Mouse (Mus musculus) urinary bladder, postnatal 36 days (tissue): ENCODE results near the gene Nectin1.

Experiments
- DNase-seq, 2 experiments: peaks; one replicate each; pipeline ENCODE4 v3.0.0; 2022; ENCODE audit warnings: low spot score in 2 of 2, mixed read lengths in 1 of 2

The Nectin1 gene

GRCm38 (mm10) chr9:43761181-43761820 is 17.5 kb downstream of the Nectin1 start:
- no peak for DNase-seq

GRCm38 (mm10) chr9:43761941-43762340 is 18.2 kb downstream of the Nectin1 start:
- DNase-seq: no peak

DNA sequence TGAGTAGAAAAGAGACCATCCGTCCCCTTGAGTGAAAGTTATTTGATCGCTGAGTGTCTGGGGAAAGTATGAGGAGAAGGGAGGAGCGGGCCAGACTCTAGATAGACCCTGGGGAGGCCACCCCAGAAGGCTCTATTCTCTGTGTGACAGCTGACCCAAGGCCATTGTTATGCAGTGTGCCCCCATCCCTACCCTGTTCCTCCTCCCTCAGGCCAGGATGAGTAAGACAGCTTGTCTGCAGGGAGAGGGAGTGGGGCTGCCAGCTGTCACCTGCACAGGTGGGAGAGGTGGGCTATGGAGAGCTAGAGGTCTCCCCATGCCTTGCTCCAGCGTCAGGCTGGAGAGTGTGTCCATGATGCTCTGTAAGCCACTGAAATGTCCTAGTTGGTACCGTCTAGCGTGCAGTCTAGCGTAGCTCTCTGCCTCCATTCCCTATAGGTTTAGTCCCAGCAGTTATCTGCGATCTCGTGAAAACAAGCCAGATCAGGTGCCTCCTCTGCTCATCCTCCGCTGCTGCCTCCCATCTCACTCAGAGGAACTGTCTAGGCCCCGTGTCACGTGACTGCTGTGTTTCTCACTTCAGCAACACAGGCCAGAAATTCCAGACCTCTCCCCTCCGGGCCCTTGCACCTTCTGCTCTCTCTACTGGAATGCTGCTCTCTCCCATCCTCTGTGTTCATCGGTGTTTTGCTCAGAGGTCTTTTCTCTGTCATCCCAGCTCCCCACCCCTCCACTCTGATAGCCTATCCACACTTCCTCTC is 21.8 kb downstream of the Nectin1 start:
- DNase-seq: no peak

DNA sequence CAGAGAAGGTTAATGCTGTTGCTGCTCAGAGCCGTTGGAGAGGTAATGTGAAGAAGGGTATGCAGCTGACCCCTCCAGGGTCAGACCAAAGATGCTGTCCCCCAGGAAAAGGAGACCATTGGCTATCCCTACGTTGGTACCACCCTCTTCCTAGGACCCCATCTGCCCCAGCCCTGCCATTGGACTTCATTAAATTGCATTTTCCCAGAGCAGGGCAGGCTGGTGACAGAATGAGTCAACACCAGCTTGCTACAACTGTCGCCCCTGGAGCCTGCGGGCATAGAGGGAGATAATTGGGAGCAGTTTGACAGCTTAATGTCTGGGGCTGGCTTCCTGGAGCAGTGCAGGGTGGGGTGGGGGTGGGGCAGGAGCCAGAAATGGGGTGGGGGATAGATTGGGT is 25.0 kb downstream of the Nectin1 start:
- DNase-seq: no peak

DNA sequence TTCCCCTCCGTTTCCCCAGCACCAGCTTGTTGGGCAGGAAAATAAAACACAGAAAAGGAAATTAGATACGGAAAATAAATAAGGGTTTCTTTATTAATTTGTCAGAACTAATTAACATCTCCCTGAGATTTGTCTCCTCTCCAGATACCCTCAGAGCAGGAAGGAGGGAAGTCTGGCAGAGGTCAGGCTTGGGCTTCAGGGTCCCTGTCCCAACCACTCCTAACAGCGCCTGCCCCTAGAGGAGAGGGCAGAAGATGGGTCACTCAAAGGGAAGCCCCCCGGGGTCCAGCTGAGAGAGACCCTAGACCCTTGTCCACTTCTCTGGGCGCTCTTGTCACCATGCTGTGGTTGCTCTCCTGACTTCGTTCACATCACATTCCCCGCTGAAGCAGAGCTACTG is 25.4 kb downstream of the Nectin1 start:
- DNase-seq: no peak

DNA sequence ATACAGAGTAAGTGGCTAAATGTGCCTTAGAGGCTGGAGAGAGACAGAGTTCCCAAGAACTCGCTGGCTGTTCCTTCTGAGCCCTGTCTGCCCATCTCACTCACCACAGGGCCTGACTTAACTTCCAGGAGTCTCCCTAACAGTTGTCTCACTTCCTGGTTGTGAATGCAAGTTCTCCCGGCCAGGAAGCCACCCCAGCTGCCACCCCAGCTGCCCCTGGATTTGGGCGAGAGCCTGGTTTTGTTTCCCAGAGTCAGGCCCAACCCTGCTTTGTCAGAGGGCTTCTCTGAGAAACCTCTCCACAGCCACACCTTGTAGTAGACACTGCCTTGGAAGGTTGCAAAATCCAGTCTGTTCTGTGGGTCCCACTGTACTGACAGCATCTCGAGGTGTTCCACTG is 26.2 kb downstream of the Nectin1 start:
- no peak for DNase-seq

DNA sequence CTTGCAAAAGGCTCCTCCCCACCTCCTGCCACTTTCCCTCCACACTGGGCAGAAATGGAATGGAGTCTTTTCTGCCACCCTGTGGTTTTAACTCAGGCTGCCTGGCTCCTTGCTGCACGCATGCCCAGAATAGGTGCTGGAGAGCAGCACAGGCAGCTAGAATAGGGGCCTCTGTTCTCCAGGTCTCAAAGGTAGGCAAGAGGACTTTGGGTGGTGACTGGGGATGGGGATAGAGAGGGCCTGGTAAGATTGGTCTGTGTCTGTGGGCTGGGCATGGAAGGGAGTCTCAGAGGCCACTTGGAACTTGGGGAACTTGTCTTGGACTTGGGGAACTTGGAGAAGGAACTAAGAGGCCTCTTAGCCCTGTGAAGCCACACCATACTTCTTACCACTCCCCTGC is 27.3 kb downstream of the Nectin1 start:
- DNase-seq: no peak

- DNase-seq: no peak
Measured at GRCm38 (mm10) chr9:43772460-43772859, 28.7 kb downstream of the Nectin1 start.

GRCm38 (mm10) chr9:43773521-43773920 is 29.7 kb downstream of the Nectin1 start:
- peak; percentile 70 to 83 for DNase-seq

- DNase-seq: no peak
Measured at GRCm38 (mm10) chr9:43774427-43774826, 30.6 kb downstream of the Nectin1 start.

DNA sequence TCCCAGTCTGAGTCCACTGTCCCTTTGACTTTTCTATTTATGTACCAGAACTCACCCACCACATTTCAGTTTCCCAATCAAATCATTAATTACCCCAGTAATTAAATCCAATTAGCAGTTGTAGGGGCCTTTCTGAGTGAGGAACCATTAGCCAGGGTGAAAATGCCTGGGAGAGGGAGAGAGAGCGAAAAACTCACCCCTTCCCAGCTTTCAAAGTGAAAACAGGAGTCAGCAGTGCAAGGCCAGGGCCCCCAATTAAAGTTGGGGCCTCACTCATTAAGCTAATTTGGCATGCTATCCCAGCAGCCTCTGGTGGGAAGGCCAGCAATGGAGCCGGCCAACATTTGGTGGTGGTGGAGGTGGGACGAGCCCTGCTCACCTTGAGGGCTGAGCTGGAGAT is 32.4 kb downstream of the Nectin1 start:
- no peak for DNase-seq

- peak; percentile 64 to 77 for DNase-seq
Measured at GRCm38 (mm10) chr9:43777362-43778360, 33.9 kb downstream of the Nectin1 start.

DNA sequence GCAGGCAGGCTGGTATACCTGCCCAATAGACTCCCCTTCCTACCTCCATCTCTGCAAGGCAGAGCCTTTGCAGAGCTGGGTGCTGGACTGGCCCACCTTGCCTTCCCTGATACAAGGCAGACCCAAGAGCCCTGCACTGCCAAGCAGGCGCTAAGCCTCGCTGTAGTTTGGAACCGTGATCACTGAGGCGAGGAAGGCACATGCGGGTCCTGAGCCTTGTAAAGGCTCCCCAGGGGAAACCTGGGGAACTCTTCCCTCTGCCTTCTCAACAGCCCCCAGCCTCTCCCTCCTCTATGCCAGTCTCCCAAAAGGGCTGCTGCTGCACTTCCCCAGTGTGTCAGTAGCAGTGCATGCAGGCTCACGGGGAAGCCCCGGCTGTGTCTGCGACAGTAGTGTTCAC is 37.1 kb downstream of the Nectin1 start:
- no peak for DNase-seq

DNA sequence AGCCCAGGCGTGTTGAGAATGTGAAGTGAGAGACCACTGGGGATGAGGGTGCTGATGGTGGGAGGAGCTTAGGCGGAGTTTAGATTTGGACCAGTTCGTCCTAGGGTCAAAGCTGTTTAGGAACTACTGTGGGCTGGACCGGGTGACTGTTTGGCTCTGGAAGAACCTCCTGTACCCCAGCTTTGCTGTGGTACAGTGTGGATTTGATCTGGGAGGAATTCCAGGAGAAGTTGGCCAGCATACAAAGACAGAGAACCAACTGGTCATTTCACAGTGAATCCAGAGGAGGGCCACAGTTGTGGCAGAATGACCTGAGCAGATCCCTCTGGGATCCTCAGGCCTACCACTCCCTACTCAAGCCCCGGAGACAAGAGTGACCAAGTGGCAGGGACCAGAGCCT is 38.6 kb downstream of the Nectin1 start:
- no peak for DNase-seq

DNA sequence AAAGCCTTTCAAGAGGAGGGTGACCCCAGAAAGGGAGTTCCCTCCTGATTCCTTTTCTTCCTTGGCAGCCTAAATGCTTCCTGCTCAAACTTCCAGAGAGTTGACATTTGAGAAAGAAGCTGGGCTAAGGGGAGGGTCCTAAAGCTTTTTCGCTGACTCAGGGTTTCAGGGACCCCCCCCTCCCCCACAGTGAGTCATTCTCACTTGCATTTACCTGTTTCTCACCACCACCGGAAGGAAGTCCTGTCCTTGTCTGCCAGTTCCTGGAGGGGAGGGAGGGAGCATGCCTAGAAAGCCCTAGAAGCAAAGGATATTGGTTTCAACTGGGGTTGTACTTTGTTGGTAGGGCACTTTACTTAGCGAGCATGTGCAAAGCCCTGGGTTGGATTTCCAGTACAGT is 40.2 kb downstream of the Nectin1 start:
- no peak for DNase-seq

- DNase-seq: peak in 1 of 2 experiments; percentile 59
Measured at GRCm38 (mm10) chr9:43784841-43785240, 41.1 kb downstream of the Nectin1 start.

GRCm38 (mm10) chr9:43787591-43787990 is 43.8 kb downstream of the Nectin1 start:
- peak; percentile 53 to 68 for DNase-seq

GRCm38 (mm10) chr9:43792681-43793080 is 48.9 kb downstream of the Nectin1 start:
- no peak for DNase-seq

GRCm38 (mm10) chr9:43793411-43793810 is 49.6 kb downstream of the Nectin1 start:
- no peak for DNase-seq

- no peak for DNase-seq
Measured at GRCm38 (mm10) chr9:43796031-43796430, 52.2 kb downstream of the Nectin1 start.

DNA sequence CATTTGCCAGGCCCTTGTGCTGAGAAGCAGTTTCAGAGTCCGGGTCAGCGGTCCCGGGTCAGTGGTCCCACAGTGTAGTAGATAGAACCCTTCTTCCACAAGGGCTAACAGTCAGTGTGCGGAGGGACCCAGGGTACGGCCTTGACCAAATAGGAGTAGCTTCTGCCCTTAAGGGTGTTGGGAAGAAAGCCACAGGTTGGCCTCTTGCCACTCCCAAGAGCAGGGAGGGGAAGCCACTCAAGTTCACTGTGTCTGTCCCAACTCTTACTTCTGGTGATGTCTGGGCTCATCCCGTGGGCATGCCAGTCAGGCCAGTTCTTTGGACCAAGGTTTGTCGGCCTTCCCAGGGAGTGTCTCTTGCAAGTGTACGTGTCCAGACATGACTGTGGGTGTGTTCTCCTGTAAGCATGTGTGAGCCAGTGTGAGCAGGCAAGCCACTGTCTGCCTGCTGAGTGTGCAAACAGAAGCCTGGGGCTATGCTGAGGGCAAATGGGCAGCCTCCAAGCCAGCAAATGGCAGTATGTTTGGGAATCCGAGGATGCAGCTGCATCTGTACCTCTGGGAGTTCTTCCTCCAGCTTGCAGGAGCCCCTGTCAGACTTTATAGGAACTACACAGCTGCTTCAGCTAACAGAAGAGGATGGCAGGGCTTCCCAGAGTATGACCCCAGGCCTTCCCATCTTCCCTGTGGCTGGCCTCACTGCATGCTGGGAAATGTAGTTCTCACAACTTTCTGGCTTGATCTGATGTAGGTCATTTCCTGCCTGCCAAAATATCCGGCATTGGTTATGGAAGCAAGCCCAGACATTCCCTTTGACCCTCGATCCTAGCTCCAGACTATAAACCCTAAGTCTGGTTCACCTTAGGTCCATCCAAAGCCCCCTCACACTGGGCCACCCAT is 53.3 kb downstream of the Nectin1 start:
- peak; percentile 73 to 80 for DNase-seq
